Mouse (Mus musculus) midbrain, embryonic 11.5 days (tissue): ENCODE results near the gene Itpr1. TPM values are rescaled to one million over a fixed set of nuclear protein-coding genes. Genes with fewer than 3 reads are reported as not detected.

Experiments
- ATAC-seq: fragments of 200-750 bp; cut with Nextera tagmentation; 2 replicates; pipeline ENCODE4 v1.8.0; 2017; ENCODE audit warnings: moderate TSS enrichment, moderate library complexity; ENCODE audit not compliant: low FRiP score
- DNase-seq: peaks from one replicate; pipeline ENCODE4 v3.0.0; 2015; ENCODE audit warnings: low spot score; ENCODE audit errors: missing footprints
- H3K27ac ChIP-seq: fragments of 300-500 bp; sonication (generic); 2 replicates; pipeline ENCODE4 v1.5.1; 2014; ENCODE audit warnings: low read depth, low read length
- H3K27me3 ChIP-seq: fragments of 300-500 bp; sonication (generic); 2 replicates; pipeline ENCODE4 v1.6.1; 2014; ENCODE audit warnings: mild to moderate bottlenecking, low read length, moderate library complexity, mixed read lengths; ENCODE audit not compliant: control insufficient read depth, insufficient read depth
- H3K36me3 ChIP-seq: fragments of 300-500 bp; sonication (generic); 2 replicates; pipeline ENCODE4 v1.6.1; 2014; ENCODE audit warnings: mild to moderate bottlenecking, low read length, moderate library complexity, mixed read lengths; ENCODE audit not compliant: control insufficient read depth, insufficient read depth
- H3K4me1 ChIP-seq: fragments of 300-500 bp; sonication (generic); 2 replicates; pipeline ENCODE4 v1.6.1; 2014; ENCODE audit warnings: low read length; ENCODE audit not compliant: control insufficient read depth, insufficient read depth
- H3K4me2 ChIP-seq: fragments of 300-500 bp; sonication (generic); 2 replicates; pipeline ENCODE4 v1.6.1; 2014; ENCODE audit warnings: mild to moderate bottlenecking, moderate library complexity
- H3K4me3 ChIP-seq: fragments of 300-500 bp; sonication (generic); 2 replicates; pipeline ENCODE4 v1.5.1; 2014; ENCODE audit warnings: low read depth, low read length
- H3K9ac ChIP-seq: fragments of 300-500 bp; sonication (generic); 2 replicates; pipeline ENCODE4 v1.6.1; 2014; ENCODE audit warnings: low read length
- H3K9me3 ChIP-seq: fragments of 300-500 bp; sonication (generic); 2 replicates; pipeline ENCODE4 v1.6.1; 2016; ENCODE audit warnings: low read length; ENCODE audit not compliant: control insufficient read depth
- WGBS: fragments of 180-500 bp; shearing (Covaris S2); extraction: QIAGEN DNeasy Blood & Tissue Kit; methylation state at CpG from one replicate; pipeline ENCODE4 v1.1.7; 2014; 5-methylcytosine and 5-hydroxymethylcytosine counted together
- polyA plus RNA-seq: library from polyadenylated mRNA; unstranded; fragments of >200 nt; fragmentation: Nextera tagmentation; extraction: Ambion mirVana; gene quantifications from 2 replicates; pipeline ENCODE4 v1.2.1, GENCODE M21; 2014

Itpr1 gene
- polyA plus RNA-seq, 1 experiment from 2014 or later, result 5.2 TPM

- 73% methylated on average over 6 of the region's 6 CpGs for WGBS
- Histone ChIP-seq H3K4me3 (no peak overlapping the region), H3K9me3 (no peaks in the 10 kb centered on the region), H3K9ac (no peak overlapping the region), H3K27ac (no peak overlapping the region), H3K27me3 (no peaks in the 10 kb centered on the region), H3K4me1 (no peaks in the 10 kb centered on the region), H3K36me3 (no peaks in the 10 kb centered on the region), H3K4me2 (no peak overlapping the region)
- ATAC-seq (no peak), DNase-seq (no peak)
Observed at GRCm38 (mm10) chr6:108233070-108233469, 20.2 kb downstream of the Itpr1 start.

GRCm38 (mm10) chr6:108234536-108234935 is 21.6 kb downstream of the Itpr1 start:
- no peaks in the 10 kb centered on the region for H3K9me3 ChIP-seq
- no peaks in the 10 kb centered on the region for H3K36me3 ChIP-seq
- no peak for ATAC-seq
- no peaks in the 10 kb centered on the region for H3K27me3 ChIP-seq
- no peak overlapping the region for H3K4me3 ChIP-seq
- no peak overlapping the region for H3K4me2 ChIP-seq
- H3K27ac ChIP-seq, result no peak overlapping the region
- 78% methylated on average over 6 of the region's 6 CpGs for WGBS
- no peak for DNase-seq
- H3K4me1 ChIP-seq, result no peaks in the 10 kb centered on the region
- H3K9ac ChIP-seq, result no peak overlapping the region

- Histone ChIP-seq H3K9me3 (no peaks in the 10 kb centered on the region), H3K36me3 (no peaks in the 10 kb centered on the region), H3K9ac (no peak overlapping the region), H3K4me1 (no peaks in the 10 kb centered on the region), H3K27ac (no peak overlapping the region), H3K27me3 (no peaks in the 10 kb centered on the region), H3K4me3 (no peak overlapping the region), H3K4me2 (no peak overlapping the region)
- no peak for DNase-seq
- WGBS, result 46% methylated on average over 13 of the region's 13 CpGs
- ATAC-seq, result no peak
Observed at GRCm38 (mm10) chr6:108235680-108236123, 22.8 kb downstream of the Itpr1 start.

GRCm38 (mm10) chr6:108236411-108236921 is 23.6 kb downstream of the Itpr1 start:
- Histone ChIP-seq H3K4me3 (no peak overlapping the region), H3K27ac (no peak overlapping the region), H3K36me3 (no peaks in the 10 kb centered on the region), H3K27me3 (no peaks in the 10 kb centered on the region), H3K9me3 (no peaks in the 10 kb centered on the region), H3K4me2 (no peak overlapping the region), H3K9ac (no peak overlapping the region), H3K4me1 (no peaks in the 10 kb centered on the region)
- WGBS, result 75% methylated on average over 9 of the region's 9 CpGs
- ATAC-seq, result no peak
- no peak for DNase-seq

- WGBS, result 90% methylated on average over 8 of the region's 8 CpGs
- H3K27me3 ChIP-seq, result no peaks in the 10 kb centered on the region
- DNase-seq, result no peak
- no peak overlapping the region for H3K4me2 ChIP-seq
- H3K9ac ChIP-seq, result no peak overlapping the region
- no peak overlapping the region for H3K4me3 ChIP-seq
- H3K9me3 ChIP-seq, result no peaks in the 10 kb centered on the region
- no peak for ATAC-seq
- no peaks in the 10 kb centered on the region for H3K4me1 ChIP-seq
- no peak overlapping the region for H3K27ac ChIP-seq
- no peaks in the 10 kb centered on the region for H3K36me3 ChIP-seq
Observed at GRCm38 (mm10) chr6:108236996-108237395, 24.1 kb downstream of the Itpr1 start.

GRCm38 (mm10) chr6:108237585-108237984 is 24.7 kb downstream of the Itpr1 start:
- no peak for DNase-seq
- no peaks in the 10 kb centered on the region for H3K36me3 ChIP-seq
- H3K4me1 ChIP-seq, result no peaks in the 10 kb centered on the region

GRCm38 (mm10) chr6:108238011-108238410 is 25.1 kb downstream of the Itpr1 start:
- Histone ChIP-seq H3K27me3 (no peaks in the 10 kb centered on the region), H3K4me1 (no peaks in the 10 kb centered on the region), H3K27ac (no peak overlapping the region), H3K4me2 (no peak overlapping the region), H3K36me3 (no peaks in the 10 kb centered on the region), H3K9me3 (no peaks in the 10 kb centered on the region), H3K9ac (no peak overlapping the region), H3K4me3 (no peak overlapping the region)
- ATAC-seq (no peak), DNase-seq (no peak)
- 74% methylated on average over 4 of the region's 4 CpGs for WGBS

More at GRCm38 (mm10) chr6:108237585-108237984, 24.7 kb downstream of the Itpr1 start:
- H3K27ac ChIP-seq, result no peak overlapping the region
- no peak overlapping the region for H3K4me2 ChIP-seq
- H3K4me3 ChIP-seq, result no peak overlapping the region
- no peak for ATAC-seq
- H3K27me3 ChIP-seq, result no peaks in the 10 kb centered on the region
- no peaks in the 10 kb centered on the region for H3K9me3 ChIP-seq
- H3K9ac ChIP-seq, result no peak overlapping the region
- WGBS, result 83% methylated on average over 8 of the region's 8 CpGs

- Histone ChIP-seq H3K27ac (no peak overlapping the region), H3K36me3 (no peaks in the 10 kb centered on the region), H3K9me3 (no peaks in the 10 kb centered on the region), H3K27me3 (no peaks in the 10 kb centered on the region), H3K4me3 (no peak overlapping the region), H3K9ac (no peak overlapping the region), H3K4me1 (no peaks in the 10 kb centered on the region), H3K4me2 (no peak overlapping the region)
- DNase-seq, result no peak
- 61% methylated on average over 4 of the region's 4 CpGs for WGBS
- ATAC-seq, result no peak
Observed at GRCm38 (mm10) chr6:108239056-108239455, 26.2 kb downstream of the Itpr1 start.

- Histone ChIP-seq H3K9me3 (no peaks in the 10 kb centered on the region), H3K4me3 (no peak overlapping the region), H3K4me2 (no peak overlapping the region), H3K4me1 (no peaks in the 10 kb centered on the region), H3K9ac (no peak overlapping the region), H3K27ac (no peak overlapping the region), H3K36me3 (no peaks in the 10 kb centered on the region), H3K27me3 (no peaks in the 10 kb centered on the region)
- 89% methylated on average over 1 of the region's 1 CpGs for WGBS
- no peak for ATAC-seq
- DNase-seq, result no peak
Observed at GRCm38 (mm10) chr6:108240004-108240403, 27.1 kb downstream of the Itpr1 start.
